Mouse (Mus musculus): ENCODE results near the gene Ube2a.
"Not testable (repeated sequence)": the region's sequence is repeated elsewhere in the genome, so short reads cannot be mapped to it uniquely, and the experiment has no call there.

The Ube2a gene

DNA sequence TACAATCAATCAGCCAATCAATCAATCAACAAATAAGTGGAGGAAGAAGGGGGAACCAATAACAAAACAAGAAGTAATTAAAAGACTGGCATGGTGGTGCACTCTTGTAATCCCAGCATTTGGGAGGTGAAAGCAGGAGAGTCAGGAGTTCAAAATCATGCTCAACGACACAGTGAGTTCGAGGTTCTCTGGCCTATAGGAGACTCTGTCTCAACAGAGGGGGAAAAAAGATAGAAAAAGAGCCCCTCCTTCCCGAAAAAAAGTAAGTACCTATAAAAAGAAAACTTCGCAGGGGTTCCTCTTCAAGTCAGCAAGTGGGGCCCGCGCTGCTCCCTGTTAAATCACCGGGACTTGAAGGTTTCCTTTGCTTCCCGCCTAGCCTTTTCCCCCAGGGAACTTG, at the start of gene Ube2a, which contains the start of gene C330007P06Rik:
Gene Ube2a (plus strand): TSS at position 136 of the 400 bp plus-strand sequence.
Gene C330007P06Rik (minus strand): TSS at position 347 of the 400 bp plus-strand sequence.
- no peak for DNase-seq (ENCODE audit: low spot score in 2 of 2)

DNA sequence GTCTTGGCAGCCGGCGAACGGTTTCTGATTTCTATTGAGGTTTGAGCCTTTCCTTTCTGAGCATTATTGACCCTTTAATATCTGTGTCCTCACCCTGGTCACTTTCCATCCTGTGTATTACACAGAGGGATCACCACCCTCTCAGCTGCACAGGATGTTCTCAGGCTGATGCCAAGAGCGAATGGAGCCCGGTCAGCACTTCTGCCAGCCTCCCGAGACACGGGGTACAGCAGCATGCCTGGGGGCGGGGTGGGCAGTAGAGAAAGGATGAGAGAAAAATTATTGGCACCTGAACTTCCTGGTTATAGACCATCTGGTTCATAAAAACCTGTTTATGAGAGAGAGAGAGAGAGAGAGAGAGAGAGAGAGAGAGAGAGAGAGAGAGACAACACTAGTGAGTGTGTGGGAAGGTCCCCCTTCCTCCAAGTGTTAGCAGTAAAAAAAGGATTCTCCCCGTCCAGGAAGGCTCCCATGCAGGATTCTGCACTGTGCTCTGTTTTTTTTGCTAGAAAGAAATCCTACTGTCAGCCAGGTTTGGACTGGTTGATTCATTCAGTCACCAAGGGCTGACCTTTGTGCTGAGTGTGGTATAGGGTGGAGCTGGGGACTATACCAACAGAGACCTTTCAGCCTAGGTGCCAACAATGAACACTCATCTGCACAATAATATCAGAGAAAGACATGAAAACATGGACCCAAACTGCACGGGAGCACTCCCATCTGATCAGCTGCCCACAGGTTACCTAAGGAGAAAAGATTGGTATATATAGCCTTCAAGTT, 49.6 kb upstream of the Ube2a start:
- DNase-seq (ENCODE audit: low spot score in 2 of 2), result no peak

DNA sequence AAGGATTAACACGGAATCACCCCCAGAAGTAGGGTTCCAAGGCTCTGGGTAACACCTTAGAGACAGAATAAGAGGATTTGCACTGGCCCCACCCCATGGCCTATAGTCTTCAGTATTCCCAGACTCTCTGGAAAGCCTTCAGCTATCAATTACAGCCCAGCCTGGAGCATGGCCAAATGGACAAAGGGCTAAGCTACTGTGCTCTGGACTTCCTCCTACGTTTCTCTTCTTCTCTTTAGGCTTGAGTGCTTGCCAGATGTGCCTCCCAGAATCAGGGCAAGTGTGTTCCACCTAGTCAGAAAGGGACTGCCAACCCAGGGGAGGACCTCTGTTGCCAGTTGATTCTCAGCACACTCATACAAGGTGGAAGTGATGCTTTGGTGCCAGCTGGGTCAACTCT, 48.7 kb upstream of the Ube2a start:
- DNase-seq (ENCODE audit: low spot score in 2 of 2), result no peak

- no peak for DNase-seq (ENCODE audit: low spot score in 2 of 2)
Observed at GRCm38 (mm10) chrX:36826873-36827272, 46.8 kb upstream of the Ube2a start.

- DNase-seq (ENCODE audit: low spot score in 2 of 2), result no peak
Observed at GRCm38 (mm10) chrX:36830271-36830670, 43.4 kb upstream of the Ube2a start.

- no peak for DNase-seq (ENCODE audit: low spot score in 2 of 2)
Observed at GRCm38 (mm10) chrX:36831632-36832031, 42.1 kb upstream of the Ube2a start.

DNA sequence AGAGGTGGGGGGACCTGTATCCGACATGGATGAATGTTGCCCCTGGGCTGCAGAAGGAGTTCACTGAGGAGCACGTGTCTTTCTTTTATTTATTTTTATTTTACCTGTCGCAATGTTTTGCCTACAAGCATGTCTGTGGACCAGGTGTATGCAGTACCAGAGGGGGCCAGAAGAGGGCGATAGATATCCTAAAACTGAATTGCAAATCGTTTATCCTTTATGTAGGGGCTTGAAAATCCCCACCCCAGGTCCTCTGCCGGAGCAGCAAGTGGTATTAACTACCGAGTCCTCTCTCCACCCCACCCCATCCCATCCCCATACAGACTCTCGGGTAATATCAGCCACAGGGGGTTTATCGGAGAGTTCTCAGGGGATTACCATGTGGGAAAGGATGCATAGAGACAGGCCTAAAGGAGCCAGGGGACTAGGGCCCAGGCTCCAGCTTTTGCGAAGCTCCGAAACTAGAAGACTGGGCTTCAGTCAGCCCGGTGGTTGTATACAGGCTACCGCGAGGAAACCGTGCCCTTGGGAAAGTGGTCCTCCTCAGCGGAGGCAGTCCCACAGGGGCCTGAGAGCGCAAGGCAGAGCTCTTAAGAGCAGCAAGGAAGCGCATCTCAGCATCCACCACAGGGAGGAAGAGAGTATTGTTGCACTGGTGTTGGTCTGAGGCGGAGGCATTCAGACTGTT, 40.2 kb upstream of the Ube2a start:
- peak in 1 of 2 experiments; percentile 62 for DNase-seq (ENCODE audit: low spot score in 2 of 2)

DNA sequence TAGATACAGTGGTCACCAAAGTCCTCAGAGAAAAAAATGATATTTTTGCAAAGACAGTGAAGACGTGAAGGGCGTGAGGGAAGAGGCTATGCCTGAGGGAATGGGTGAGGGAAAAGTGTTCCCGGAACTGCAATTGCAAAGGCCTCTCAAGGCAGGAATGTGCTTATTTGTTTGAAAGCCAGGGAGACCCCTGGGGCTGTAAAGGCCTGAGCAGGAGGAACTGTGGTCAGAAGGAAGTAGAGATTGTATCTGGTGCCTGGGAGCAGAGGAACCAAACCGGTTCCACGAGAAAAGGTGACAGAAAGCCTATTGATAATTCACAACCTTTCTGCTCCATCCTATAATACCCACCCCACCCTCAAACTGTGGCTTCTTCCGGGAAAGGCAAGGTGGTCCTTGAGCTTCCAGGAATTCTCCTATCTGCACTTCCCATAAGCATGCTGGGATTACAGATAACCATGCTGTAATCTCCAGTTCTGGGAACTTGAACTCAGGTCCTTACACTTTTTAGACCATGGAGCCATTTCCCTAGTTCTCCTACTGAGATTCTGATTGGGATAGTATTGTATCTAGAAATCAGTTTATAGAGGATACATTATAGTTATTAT, 36.5 kb upstream of the Ube2a start:
- DNase-seq (ENCODE audit: low spot score in 2 of 2), result no peak

DNA sequence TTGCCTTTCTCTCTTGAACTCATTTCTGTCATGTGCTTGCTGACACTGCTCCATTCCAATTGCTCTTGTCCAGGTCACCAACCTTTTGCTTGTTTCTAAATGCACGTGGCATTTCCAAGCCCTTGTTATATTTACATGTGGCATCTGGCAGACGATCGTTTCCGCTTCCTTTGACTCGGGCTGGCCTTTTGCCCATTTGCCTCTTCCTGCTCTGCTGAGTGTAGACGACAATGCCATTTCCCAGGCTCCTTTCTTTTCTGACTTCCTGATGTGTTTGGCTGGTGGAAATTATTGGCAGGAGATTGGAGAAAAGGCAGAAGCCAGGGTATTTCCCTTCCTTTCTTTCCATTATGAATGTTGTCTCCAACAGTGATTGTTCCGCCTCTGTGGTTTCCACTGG, 34.3 kb upstream of the Ube2a start:
- DNase-seq (ENCODE audit: low spot score in 2 of 2), result no peak

- no peak for DNase-seq (ENCODE audit: low spot score in 2 of 2)
Observed at GRCm38 (mm10) chrX:36841698-36842097, 32.0 kb upstream of the Ube2a start.

GRCm38 (mm10) chrX:36843346-36843990, 30.2 kb upstream of the Ube2a start:
- DNase-seq (ENCODE audit: low spot score in 2 of 2), result no peak

- DNase-seq (ENCODE audit: low spot score in 2 of 2), result no peak
Observed at GRCm38 (mm10) chrX:36847152-36847551, 26.5 kb upstream of the Ube2a start.

- DNase-seq (ENCODE audit: low spot score in 2 of 2), result no peak
Observed at GRCm38 (mm10) chrX:36852631-36853030, 21.1 kb upstream of the Ube2a start.

GRCm38 (mm10) chrX:36863766-36864608, 9.7 kb upstream of the Ube2a start:
- DNase-seq (ENCODE audit: low spot score in 2 of 2), result peak; percentile 53 to 78

- no peak for DNase-seq (ENCODE audit: low spot score in 2 of 2)
Observed at GRCm38 (mm10) chrX:36864609-36865328, 8.9 kb upstream of the Ube2a start.

GRCm38 (mm10) chrX:36870372-36870771, 3.3 kb upstream of the Ube2a start:
- no peak for DNase-seq (ENCODE audit: low spot score in 2 of 2)

DNA sequence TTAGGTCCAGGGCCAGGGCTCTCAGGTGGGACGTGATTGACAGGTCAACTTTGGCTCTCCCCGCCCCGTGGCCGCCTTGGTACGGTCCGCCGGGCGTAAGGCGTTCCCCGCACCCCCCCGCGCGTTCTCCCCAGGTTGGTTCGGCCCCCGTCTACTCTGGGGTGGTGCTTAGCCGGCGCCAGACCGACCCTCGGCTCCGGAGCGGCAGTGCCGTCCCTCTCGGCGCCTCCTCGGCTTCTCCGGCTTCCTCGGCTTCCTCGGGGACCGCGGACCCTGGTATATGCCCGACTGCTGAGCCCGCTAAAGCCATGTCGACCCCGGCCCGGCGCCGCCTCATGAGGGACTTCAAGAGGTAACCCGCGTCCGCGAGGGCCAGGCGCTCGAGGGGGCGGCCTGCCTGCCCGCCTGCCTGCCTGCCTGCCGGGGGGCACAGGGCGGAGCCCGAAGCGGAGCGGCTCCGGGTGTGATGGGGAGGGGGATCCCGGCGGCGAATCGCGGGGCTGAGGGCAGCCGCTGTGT, 537 bp downstream of the Ube2a start:
- DNase-seq (ENCODE audit: low spot score in 2 of 2), result peak; percentile 26 to 79

DNA sequence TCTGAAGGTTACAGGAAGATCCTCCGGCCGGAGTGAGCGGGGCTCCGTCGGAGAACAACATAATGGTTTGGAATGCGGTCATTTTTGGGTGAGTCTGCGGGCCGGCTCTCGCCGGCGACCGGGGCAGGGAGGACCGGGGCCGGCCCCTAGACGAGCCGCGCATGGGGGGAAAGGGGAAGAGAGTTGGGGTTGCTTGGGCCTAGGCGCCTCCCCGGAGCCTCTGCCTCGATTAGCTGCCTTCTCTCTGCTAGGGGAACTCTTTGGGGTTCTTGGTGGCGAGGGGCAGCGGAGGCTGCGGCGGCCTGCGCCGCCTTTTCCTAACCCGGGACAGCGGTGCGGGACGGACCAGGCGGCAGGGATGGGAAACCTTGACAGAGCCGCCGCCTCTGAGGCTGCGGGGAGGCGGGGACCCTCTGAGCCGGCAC, 1.0 kb downstream of the Ube2a start:
- no peak for DNase-seq (ENCODE audit: low spot score in 2 of 2)

GRCm38 (mm10) chrX:36884719-36885118, 11.0 kb downstream of the Ube2a start:
- DNase-seq (ENCODE audit: low spot score in 2 of 2), result no peak

- DNase-seq (ENCODE audit: low spot score in 2 of 2), result not testable (repeated sequence)
Observed at GRCm38 (mm10) chrX:36898931-36899330, 25.2 kb downstream of the Ube2a start.

All from left cerebral cortex, adult 9 months (tissue).